In the genomic region with DNA sequence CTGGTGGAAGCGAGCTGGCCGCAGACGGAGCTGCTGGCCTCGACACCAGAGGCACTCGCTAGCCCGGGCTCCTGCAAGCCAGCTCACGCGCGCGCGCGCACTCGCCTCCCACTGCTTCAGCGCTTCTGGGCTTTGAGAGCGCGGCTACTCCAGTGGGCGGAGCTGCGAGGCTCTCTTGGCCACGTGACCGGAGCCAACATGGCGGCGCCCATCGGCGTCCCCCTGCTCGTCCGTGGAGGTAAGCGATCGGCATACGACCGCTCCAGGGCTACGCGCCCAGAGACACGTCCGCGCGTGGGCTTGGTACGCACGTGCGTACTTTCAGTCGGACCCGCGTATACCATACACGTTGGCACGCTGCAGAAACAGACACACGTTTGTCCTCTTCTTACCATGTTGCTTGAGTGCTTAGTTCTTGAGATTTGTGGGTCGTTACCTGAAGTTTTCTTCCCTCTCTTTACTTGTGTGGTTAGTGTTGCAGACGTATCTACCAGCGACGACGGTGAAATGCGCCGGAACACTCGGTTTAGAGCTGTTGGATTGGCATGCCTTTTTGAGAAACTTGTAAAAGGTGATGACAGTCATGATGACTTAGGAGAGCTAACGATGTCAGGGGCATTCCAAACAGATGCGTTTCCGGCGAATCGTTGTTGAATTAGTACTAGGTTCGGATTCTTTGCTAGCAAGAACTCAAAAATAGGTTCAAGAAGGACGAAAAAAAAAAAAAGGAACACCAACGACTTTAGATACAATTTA, we compare ENCODE assay signal across 8 mouse cellular contexts. TPM values are rescaled to one million over a fixed set of nuclear protein-coding genes. Genes with fewer than 3 reads are reported as not detected.
DNase-seq lines count a peak whose midpoint lies in the region; ATAC-seq and TF ChIP-seq lines count a peak whose summit lies in the region.

A gene (plus strand): TSS at position 116 of the 756 bp plus-strand sequence.

- peak; percentile 98 for DNase-seq in brain, embryonic 14.5 days (ENCODE audit: low read depth)
- DNase-seq in liver, adult 2 months (ENCODE audit: extremely low read depth, low read depth, low spot score), result peak; percentile 82
- DNase-seq in splenic B cell, adult 2 months (ENCODE audit: low read depth, low spot score), result peak; percentile 92

- peak within 1 kb of the TSS; percentile 76 for H3K4me2 ChIP-seq in heart, embryonic 11.5 days
- peak within 1 kb of the TSS; percentile 75 for H3K4me2 ChIP-seq in kidney, embryonic 16.5 days (replicated peaks; ENCODE audit: low read depth, low read length)
- H3K4me2 ChIP-seq in myocyte (ENCODE audit: low read depth), result peak within 1 kb of the TSS; percentile 96

- no peaks in the 10 kb centered on the region for H3K27me3 ChIP-seq in C2C12 (ENCODE audit: control insufficient read depth, insufficient read depth, insufficient read length)
- H3K27me3 ChIP-seq in erythroblast, embryonic 14.5 days (ENCODE audit: control insufficient read depth), result peaks cover 2% of the 10 kb centered on the region
- H3K27me3 ChIP-seq in heart, embryonic 11.5 days (ENCODE audit: control insufficient read depth, insufficient read depth, low read length), result peaks cover 5% of the 10 kb centered on the region; the same call in 1 of the 2 replicates
- H3K27me3 ChIP-seq in kidney, embryonic 16.5 days (ENCODE audit: insufficient read depth, low read length), result peaks cover 3% of the 10 kb centered on the region; the same call in 1 of the 2 replicates
- H3K27me3 ChIP-seq in liver, adult 2 months (ENCODE audit: control insufficient read depth, insufficient read depth, low read length), result no peaks in the 10 kb centered on the region
- no peaks in the 10 kb centered on the region for H3K27me3 ChIP-seq in myocyte (ENCODE audit: control insufficient read depth, insufficient read depth, insufficient read length)
- no peaks in the 10 kb centered on the region for H3K27me3 ChIP-seq in splenic B cell, adult 2 months (ENCODE audit: control insufficient read depth, insufficient read depth, low read length, poor library complexity, severe bottlenecking)

- peak within 1 kb of the TSS; percentile 43 for H3K27ac ChIP-seq in heart, embryonic 11.5 days (ENCODE audit: low read depth, low read length)
- H3K27ac ChIP-seq in kidney, embryonic 16.5 days (ENCODE audit: low read length), result peak within 1 kb of the TSS; percentile 46; the same call in 1 of the 2 replicates
- peak within 1 kb of the TSS; percentile 43; the same call in 1 of the 2 replicates for H3K27ac ChIP-seq in liver, adult 2 months (replicated peaks; ENCODE audit: insufficient read depth, low read depth, low read length)

- ATAC-seq in heart, embryonic 11.5 days (replicated peaks; ENCODE audit: insufficient number of reproducible peaks, low FRiP score, low TSS enrichment), result peak; percentile 91
- peak; percentile 97 for ATAC-seq in kidney, embryonic 16.5 days (ENCODE audit: low FRiP score, low TSS enrichment)

- peak within 1 kb of the TSS; percentile 70 for H3K9ac ChIP-seq in heart, embryonic 11.5 days (ENCODE audit: low read depth, low read length)
- H3K9ac ChIP-seq in kidney, embryonic 16.5 days (replicated peaks; ENCODE audit: low read length), result peak within 1 kb of the TSS; percentile 72
- H3K9ac ChIP-seq in liver, adult 2 months (ENCODE audit: low read depth, low read length), result peak within 1 kb of the TSS; percentile 79

- peak within 1 kb of the TSS; percentile 72 for H3ac ChIP-seq in C2C12 (ENCODE audit: control insufficient read depth, insufficient read length, low read depth)
- peak within 1 kb of the TSS; percentile 16 for H3ac ChIP-seq in myocyte (ENCODE audit: control insufficient read depth, insufficient read length)

- no peak for TF ChIP-seq CTCF in C2C12 (IDR thresholded peaks at IDR 0.05; ENCODE audit: control insufficient read depth, insufficient read depth, insufficient read length)
- TF ChIP-seq CTCF in brain, embryonic 14.5 days (IDR thresholded peaks at IDR 0.05; ENCODE audit: borderline replicate concordance, extremely low read depth, insufficient read depth, insufficient read length), result 0 out of 2 replicates have a peak, but pooled peaks have one; percentile 9
- TF ChIP-seq CTCF in liver, adult 2 months (IDR thresholded peaks at IDR 0.05; ENCODE audit: low read depth, low read length), result no peak

- H3K79me2 ChIP-seq in C2C12 (ENCODE audit: control insufficient read depth, insufficient read depth) (peaks cover 17% of the 10 kb centered on the region), myocyte (ENCODE audit: control insufficient read depth, insufficient read depth) (no peaks in the 10 kb centered on the region)
- no peaks in the 10 kb centered on the region; the same call in 1 of the 2 replicates for H3K79me2 ChIP-seq in liver, adult 2 months (ENCODE audit: control insufficient read depth, insufficient read depth, low read length)

- peak; percentile 83 for TF ChIP-seq POLR2A in brain, embryonic 14.5 days (IDR thresholded peaks at IDR 0.05; ENCODE audit: borderline replicate concordance, extremely low read depth, insufficient read depth, insufficient read length, poor library complexity, severe bottlenecking)
- TF ChIP-seq POLR2A in liver, adult 2 months (IDR thresholded peaks at IDR 0.05; ENCODE audit: extremely low read depth, insufficient read depth, low read length), result peak; percentile 41; the same call in 1 of the 2 replicates
- TF ChIP-seq POLR2A in myocyte (IDR thresholded peaks at IDR 0.05; ENCODE audit: insufficient read length, low read depth), result peak; percentile 79

- H3K36me3 ChIP-seq in C2C12 (ENCODE audit: control insufficient read depth, insufficient read depth) (no peaks in the 10 kb centered on the region), myocyte (ENCODE audit: control insufficient read depth, insufficient read depth) (no peaks in the 10 kb centered on the region)
- peaks cover 11% of the 10 kb centered on the region for H3K36me3 ChIP-seq in erythroblast, embryonic 14.5 days (ENCODE audit: control insufficient read depth)
- no peaks in the 10 kb centered on the region for H3K36me3 ChIP-seq in heart, embryonic 11.5 days (ENCODE audit: control insufficient read depth, insufficient read depth, low read length)
- no peaks in the 10 kb centered on the region for H3K36me3 ChIP-seq in kidney, embryonic 16.5 days (ENCODE audit: insufficient read depth, low read length)
- H3K36me3 ChIP-seq in liver, adult 2 months (ENCODE audit: control insufficient read depth, insufficient read depth, low read length), result no peaks in the 10 kb centered on the region
- H3K36me3 ChIP-seq in splenic B cell, adult 2 months (ENCODE audit: control insufficient read depth, insufficient read depth, low read length, poor library complexity, severe bottlenecking), result no peaks in the 10 kb centered on the region

- H3K9me3 ChIP-seq in erythroblast, embryonic 14.5 days (ENCODE audit: control insufficient read depth, low read length), result peaks cover 5% of the 10 kb centered on the region; the same call in 1 of the 2 replicates
- H3K9me3 ChIP-seq in heart, embryonic 11.5 days (replicated peaks; ENCODE audit: control insufficient read depth, low read length), result no peaks in the 10 kb centered on the region
- H3K9me3 ChIP-seq in kidney, embryonic 16.5 days (ENCODE audit: low read length), result no peaks in the 10 kb centered on the region

- H3K4me1 ChIP-seq in erythroblast, embryonic 14.5 days (ENCODE audit: control insufficient read depth), result peaks cover 66% of the 10 kb centered on the region
- peaks cover 5% of the 10 kb centered on the region; the same call in 1 of the 2 replicates for H3K4me1 ChIP-seq in heart, embryonic 11.5 days (ENCODE audit: control insufficient read depth, insufficient read depth, low read length)
- H3K4me1 ChIP-seq in kidney, embryonic 16.5 days (ENCODE audit: insufficient read depth, low read length), result no peaks in the 10 kb centered on the region
- H3K4me1 ChIP-seq in liver, adult 2 months (ENCODE audit: control insufficient read depth, insufficient read depth, low read length), result no peaks in the 10 kb centered on the region

- under 1% methylated on average over 61 of the region's 61 CpGs for WGBS in heart, embryonic 11.5 days (ENCODE audit: insufficient replicate concordance)
- under 1% methylated on average over 61 of the region's 61 CpGs for WGBS in kidney, embryonic 16.5 days
- under 1% methylated on average over 61 of the region's 61 CpGs for WGBS in liver, adult 2 months

- H3K4me3 ChIP-seq in C2C12 (ENCODE audit: insufficient read depth, poor library complexity, severe bottlenecking), result peak within 1 kb of the TSS; percentile 48
- peak within 1 kb of the TSS; percentile 90 for H3K4me3 ChIP-seq in erythroblast, embryonic 14.5 days (replicated peaks)
- peak within 1 kb of the TSS; percentile 57 for H3K4me3 ChIP-seq in heart, embryonic 11.5 days (ENCODE audit: low read depth, low read length)
- peak within 1 kb of the TSS; percentile 84 for H3K4me3 ChIP-seq in kidney, embryonic 16.5 days (ENCODE audit: low read length)
- H3K4me3 ChIP-seq in liver, adult 2 months (ENCODE audit: insufficient read depth, low read depth, low read length), result peak within 1 kb of the TSS; percentile 84
- peak within 1 kb of the TSS; percentile 61 for H3K4me3 ChIP-seq in myocyte

- H3K79me3 ChIP-seq in C2C12 (ENCODE audit: low read depth), result no peaks in the 10 kb centered on the region

TF ChIP-seq in C2C12, 6 proteins besides CTCF, POLR2A, EP300 and RAD21:
- TF ChIP-seq FOSL1 (IDR thresholded peaks at IDR 0.05; ENCODE audit: insufficient read depth, low read length, poor library complexity, severe bottlenecking) (no peak), USF1 (IDR thresholded peaks at IDR 0.05; ENCODE audit: low read depth) (peak; percentile 97), MYOG (IDR thresholded peaks at IDR 0.05; ENCODE audit: control insufficient read depth, extremely low read depth, insufficient read length) (no peak), MAX (IDR thresholded peaks at IDR 0.05) (peak; percentile 72)

TF ChIP-seq in myocyte, 11 proteins besides CTCF, POLR2A, EP300 and RAD21 (continues in another document):
- TF ChIP-seq MYOG (IDR thresholded peaks at IDR 0.05; ENCODE audit: control insufficient read depth in 1 of 3, insufficient read depth in 1 of 3, insufficient read length in 2 of 3, low read depth in 2 of 3) (no peak), REST (IDR thresholded peaks at IDR 0.05; ENCODE audit: insufficient read depth, insufficient read length) (peak; percentile 23), POLR2AphosphoS2 (IDR thresholded peaks at IDR 0.05; ENCODE audit: insufficient read length, low read depth) (peak; percentile 79), USF1 (IDR thresholded peaks at IDR 0.05; ENCODE audit: low read depth) (peak; percentile 96), SRF (IDR thresholded peaks at IDR 0.05; ENCODE audit: control insufficient read depth, insufficient read length, low read depth) (no peak)

RNA-seq across cellular contexts. Expression of the gene that starts here (rescaled TPM):
- polyA plus RNA-seq in C2C12 (2012; fragmentation: generic; extraction: Trizol) (10.2 TPM), myocyte (2012; fragmentation: generic; extraction: Trizol) (7.3 TPM)
- 42.5 and 77.8 TPM in 2 replicates for polyA plus RNA-seq in brain, embryonic 14.5 days (2012; rRNA removed)
- polyA plus RNA-seq in erythroblast, embryonic 14.5 days (2012), result 1.4 and 3.1 TPM in 2 replicates
- polyA plus RNA-seq in heart, embryonic 11.5 days (2014; fragmentation: Nextera tagmentation; extraction: Ambion mirVana), result 32.4 and 34.8 TPM in 2 replicates
- 46.5 and 46.9 TPM in 2 replicates for polyA plus RNA-seq in kidney, embryonic 16.5 days (2015; fragmentation: Nextera tagmentation; extraction: Ambion mirVana)
- 29.2 and 35.0 TPM in 2 replicates for total RNA-seq in liver, adult 2 months (2014; rRNA removed)
- polyA plus RNA-seq in liver, adult 2 months (2012; rRNA removed), result 24.7 and 28.0 TPM in 2 replicates

Comparison
In these comparisons a context has a peak if more than half of its experiments do, and no peak if none do; other contexts are left out.
1. Peak in every context shown above with its lines: DNase-seq, ATAC-seq, H3K4me3 ChIP-seq and H3K27ac ChIP-seq.